Mouse (Mus musculus): ENCODE data around the gene Shc3. TPM values are rescaled to one million over a fixed set of nuclear protein-coding genes. Genes with fewer than 3 reads are reported as not detected.

The Shc3 gene
- polyA plus RNA-seq, 1 experiment from 2014 or later = 3.1 TPM

DNA sequence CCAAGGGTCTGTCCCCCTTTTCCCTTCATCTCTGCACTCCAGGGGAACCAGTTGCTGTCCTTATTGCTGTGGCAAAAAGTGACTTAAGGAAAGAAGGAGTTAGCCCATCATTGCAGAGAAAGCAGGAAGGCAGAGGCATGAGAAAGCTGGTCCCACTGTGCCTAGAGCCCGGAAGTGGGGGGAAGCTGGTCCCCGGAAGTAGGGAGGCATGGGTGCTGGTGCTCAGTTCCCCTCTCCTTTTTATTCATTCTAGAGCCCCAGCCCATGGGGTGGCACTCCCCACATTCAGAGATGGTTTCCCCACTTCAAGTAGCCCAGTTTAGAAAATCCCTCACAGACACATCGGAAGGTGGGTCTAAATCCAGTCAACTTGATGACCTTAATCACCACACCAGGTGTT lies 169.7 kb downstream of the Shc3 start:
- H3K4me3 ChIP-seq = no peak overlapping the region
- no peak overlapping the region for H3K9ac ChIP-seq
- H3K4me1 ChIP-seq = peaks cover 14% of the 10 kb centered on the region
- no peaks in the 10 kb centered on the region for H3K27me3 ChIP-seq
- 96% methylated on average over 3 of the region's 3 CpGs for WGBS
- no peak overlapping the region for H3K4me2 ChIP-seq
- ATAC-seq (ENCODE audit: insufficient number of reproducible peaks, insufficient read depth, low FRiP score, low TSS enrichment, low read depth) = no peak
- no peak overlapping the region for H3K27ac ChIP-seq
- no peaks in the 10 kb centered on the region for H3K36me3 ChIP-seq
- 0 out of 2 replicates have a peak, but pooled peaks cover 4% of the 10 kb centered on the region for H3K9me3 ChIP-seq

DNA sequence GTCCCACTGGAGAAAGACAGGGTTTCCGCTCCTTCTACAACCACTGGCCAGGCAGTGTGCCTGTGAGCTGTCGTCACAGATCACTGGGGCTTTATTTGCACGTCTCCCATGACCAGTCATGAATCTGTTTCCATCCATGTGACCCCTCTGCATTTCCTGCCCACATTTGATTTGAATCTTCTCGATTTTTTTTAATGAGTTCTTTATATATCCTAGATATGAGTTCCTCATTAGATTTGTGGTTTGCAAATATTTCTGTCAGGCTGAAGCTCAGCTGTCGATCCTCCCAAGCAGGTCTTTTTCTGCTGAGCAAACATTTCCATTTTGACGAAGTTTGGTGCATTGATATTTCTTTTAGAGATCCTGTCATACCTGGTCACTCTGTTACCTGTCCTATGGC lies 171.4 kb downstream of the Shc3 start:
- 70% methylated on average over 6 of the region's 6 CpGs for WGBS
- H3K27me3 ChIP-seq = no peaks in the 10 kb centered on the region

DNA sequence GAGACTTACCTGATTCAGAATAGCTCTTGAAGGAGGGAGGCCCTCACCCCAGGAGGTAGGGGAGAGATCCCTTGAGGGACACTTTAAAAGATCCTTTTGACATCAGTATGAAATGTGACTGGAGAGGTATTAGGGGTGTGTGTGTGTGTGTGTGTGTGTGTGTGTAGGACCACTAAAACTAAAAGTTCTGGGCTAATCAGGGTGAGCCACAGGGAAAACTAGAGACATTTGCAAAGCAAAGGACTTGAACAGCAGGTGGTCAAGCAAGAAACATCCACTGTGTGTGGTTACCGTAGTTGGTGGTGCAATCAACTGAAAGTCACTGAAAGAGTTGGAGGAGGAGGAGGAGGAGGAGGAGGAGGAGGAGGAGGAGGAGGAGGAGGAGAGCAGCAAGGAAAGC lies 177.0 kb downstream of the Shc3 start:
- no peak overlapping the region for H3K4me2 ChIP-seq

More for the DNA sequence above, 171.4 kb downstream of the Shc3 start:
- no peak overlapping the region for H3K27ac ChIP-seq
- H3K4me1 ChIP-seq = peaks cover 14% of the 10 kb centered on the region
- no peak for ATAC-seq (ENCODE audit: insufficient number of reproducible peaks, insufficient read depth, low FRiP score, low TSS enrichment, low read depth)
- H3K9ac ChIP-seq = no peak overlapping the region
- H3K4me2 ChIP-seq = no peak overlapping the region
- 0 out of 2 replicates have a peak, but pooled peaks cover 4% of the 10 kb centered on the region for H3K9me3 ChIP-seq
- H3K36me3 ChIP-seq = no peaks in the 10 kb centered on the region
- no peak overlapping the region for H3K4me3 ChIP-seq

DNA sequence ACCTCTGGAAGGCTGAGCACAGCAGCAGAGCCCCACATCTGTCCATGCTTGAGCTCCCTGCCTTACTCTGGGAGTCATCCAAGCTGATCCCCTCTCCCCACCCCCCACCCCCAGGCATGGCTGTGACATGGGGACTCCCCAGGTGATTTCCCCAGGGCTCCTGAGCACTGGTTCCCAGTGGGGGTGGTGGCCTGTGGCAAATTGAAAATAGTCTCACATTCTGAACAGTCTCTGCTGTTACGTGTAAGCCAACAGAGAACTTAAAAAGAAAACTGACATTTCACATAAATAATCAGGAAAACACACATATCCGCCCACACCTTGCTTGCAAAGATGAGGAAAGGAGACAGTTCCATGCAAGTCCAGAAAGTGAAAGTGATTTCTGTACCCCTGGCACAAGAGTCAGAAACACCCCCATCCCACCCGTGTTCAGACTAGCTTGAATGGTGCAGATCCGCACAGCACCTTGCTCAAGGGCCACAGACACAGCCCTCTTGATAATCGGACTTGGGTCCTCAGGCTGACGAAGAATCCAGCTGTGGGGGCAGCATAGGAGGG lies 177.8 kb downstream of the Shc3 start:
- Histone ChIP-seq H3K9me3 (0 out of 2 replicates have a peak, but pooled peaks cover 4% of the 10 kb centered on the region), H3K9ac (no peak overlapping the region), H3K4me2 (no peak overlapping the region), H3K4me1 (peaks cover 40% of the 10 kb centered on the region), H3K4me3 (no peak overlapping the region), H3K36me3 (no peaks in the 10 kb centered on the region), H3K27me3 (no peaks in the 10 kb centered on the region), H3K27ac (peak overlapping the region; percentile 66; the same call in 1 of the 2 replicates)
- 83% methylated on average over 6 of the region's 6 CpGs for whole genome bisulfite sequencing
- no peak for ATAC-seq (ENCODE audit: insufficient number of reproducible peaks, insufficient read depth, low FRiP score, low TSS enrichment, low read depth)

More for the DNA sequence above, 177.0 kb downstream of the Shc3 start:
- Histone ChIP-seq H3K4me3 (no peak overlapping the region), H3K27ac (no peak overlapping the region), H3K4me1 (peaks cover 40% of the 10 kb centered on the region), H3K9ac (no peak overlapping the region), H3K9me3 (0 out of 2 replicates have a peak, but pooled peaks cover 4% of the 10 kb centered on the region), H3K27me3 (no peaks in the 10 kb centered on the region), H3K36me3 (no peaks in the 10 kb centered on the region)
- WGBS = 100% methylated on average over 1 of the region's 1 CpGs
- ATAC-seq (ENCODE audit: insufficient number of reproducible peaks, insufficient read depth, low FRiP score, low TSS enrichment, low read depth) = no peak

DNA sequence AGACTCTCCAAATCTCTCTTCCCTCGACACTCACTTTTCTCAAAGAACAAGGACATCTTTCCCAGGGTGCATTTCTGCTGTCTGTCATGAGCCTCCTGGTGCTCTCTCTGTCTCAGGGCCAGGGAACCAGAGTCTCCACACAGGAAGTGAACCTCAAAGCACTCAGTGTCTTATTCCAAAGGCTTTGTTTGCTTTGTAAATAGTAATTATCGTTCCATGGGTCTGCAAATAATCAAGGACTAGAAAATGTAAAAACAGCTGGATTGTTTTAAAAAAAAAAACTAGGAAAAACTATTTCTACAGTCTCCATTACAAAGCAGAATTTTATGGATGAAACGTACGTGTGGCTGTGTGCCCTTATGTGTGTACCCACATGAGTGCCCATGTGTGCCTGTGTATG lies 178.8 kb downstream of the Shc3 start:
- no peak for ATAC-seq (ENCODE audit: insufficient number of reproducible peaks, insufficient read depth, low FRiP score, low TSS enrichment, low read depth)
- H3K4me3 ChIP-seq = no peak overlapping the region
- peak overlapping the region; percentile 85 for H3K27ac ChIP-seq
- peaks cover 40% of the 10 kb centered on the region for H3K4me1 ChIP-seq
- H3K4me2 ChIP-seq = no peak overlapping the region
- H3K9ac ChIP-seq = no peak overlapping the region
- WGBS = 22% methylated on average over 4 of the region's 4 CpGs
- 0 out of 2 replicates have a peak, but pooled peaks cover 4% of the 10 kb centered on the region for H3K9me3 ChIP-seq
- H3K27me3 ChIP-seq = no peaks in the 10 kb centered on the region
- no peaks in the 10 kb centered on the region for H3K36me3 ChIP-seq

DNA sequence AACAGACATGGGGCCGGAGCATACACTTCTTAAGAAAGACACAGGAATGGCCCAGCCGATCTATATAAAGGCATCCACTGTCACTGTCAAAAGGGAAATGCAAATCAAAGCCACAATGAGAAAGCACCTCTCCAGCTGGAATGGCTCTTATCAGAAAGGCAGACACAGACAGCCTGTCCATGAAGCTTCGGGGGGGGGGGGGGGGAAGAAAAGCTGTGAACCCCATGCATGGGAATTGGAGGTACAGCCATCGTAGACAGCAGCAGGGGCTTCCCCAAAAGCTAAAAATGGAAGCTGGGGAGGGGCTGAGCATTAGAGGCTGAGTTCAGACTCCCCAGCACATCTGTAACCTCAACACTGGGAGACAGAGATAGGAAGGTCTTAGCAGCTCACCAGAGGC lies 181.3 kb downstream of the Shc3 start:
- no peaks in the 10 kb centered on the region for H3K27me3 ChIP-seq
- H3K4me1 ChIP-seq = peaks cover 40% of the 10 kb centered on the region
- no peak overlapping the region for H3K4me2 ChIP-seq
- no peak overlapping the region for H3K27ac ChIP-seq
- H3K9ac ChIP-seq = 0 out of 2 replicates have a peak overlapping the region, but pooled peaks have one; percentile 16
- H3K9me3 ChIP-seq = peaks cover 2% of the 10 kb centered on the region; the same call in 1 of the 2 replicates
- no peak for ATAC-seq (ENCODE audit: insufficient number of reproducible peaks, insufficient read depth, low FRiP score, low TSS enrichment, low read depth)
- no peaks in the 10 kb centered on the region for H3K36me3 ChIP-seq
- WGBS = 50% methylated on average over 4 of the region's 4 CpGs
- no peak overlapping the region for H3K4me3 ChIP-seq

DNA sequence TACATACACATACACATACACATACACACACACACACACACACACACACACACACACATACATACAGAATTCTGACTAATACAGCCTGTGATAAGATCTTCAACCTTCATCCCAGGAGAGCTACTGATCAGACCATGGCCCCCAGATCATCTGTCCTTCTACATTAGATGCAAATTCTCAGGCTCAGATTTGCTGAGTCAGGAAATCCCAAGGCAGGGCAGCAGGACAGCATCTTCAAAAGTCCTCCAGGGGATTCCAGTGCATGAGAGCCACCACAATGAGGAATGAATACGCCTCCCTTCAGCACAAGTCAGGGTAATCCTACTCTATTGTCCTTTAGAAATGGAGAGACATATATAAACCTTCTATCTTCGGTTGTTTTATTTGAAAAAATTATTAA lies 184.3 kb downstream of the Shc3 start:
- Histone ChIP-seq H3K9ac (no peak overlapping the region), H3K27ac (no peak overlapping the region), H3K36me3 (no peaks in the 10 kb centered on the region), H3K4me3 (no peak overlapping the region), H3K4me2 (no peak overlapping the region), H3K4me1 (peaks cover 24% of the 10 kb centered on the region), H3K9me3 (peaks cover 4% of the 10 kb centered on the region; the same call in 1 of the 2 replicates), H3K27me3 (no peaks in the 10 kb centered on the region)
- WGBS = 73% methylated on average over 2 of the region's 2 CpGs
- no peak for ATAC-seq (ENCODE audit: insufficient number of reproducible peaks, insufficient read depth, low FRiP score, low TSS enrichment, low read depth)

DNA sequence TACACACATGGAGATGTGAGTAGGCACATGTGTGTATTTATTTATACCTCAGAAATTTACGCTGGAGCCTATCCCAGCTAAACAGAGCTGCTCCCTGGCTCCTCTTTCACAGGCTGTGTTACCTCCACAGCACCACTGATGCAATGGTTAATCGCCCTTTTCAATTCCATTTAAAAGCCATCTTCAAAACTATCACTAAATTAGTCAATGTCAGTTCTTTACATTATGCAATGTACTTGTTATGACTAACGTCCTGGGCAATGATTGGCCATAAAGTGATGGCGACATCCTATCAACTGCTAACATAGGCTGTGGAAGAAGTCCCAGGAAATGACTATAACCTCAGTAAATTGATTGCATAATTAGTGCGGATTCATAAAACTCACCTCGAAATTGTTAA lies 187.7 kb downstream of the Shc3 start:
- Histone ChIP-seq H3K27ac (no peak overlapping the region), H3K4me2 (no peak overlapping the region), H3K4me1 (peaks cover 21% of the 10 kb centered on the region), H3K27me3 (no peaks in the 10 kb centered on the region), H3K36me3 (no peaks in the 10 kb centered on the region), H3K9me3 (peaks cover 7% of the 10 kb centered on the region; the same call in 1 of the 2 replicates), H3K9ac (no peak overlapping the region), H3K4me3 (no peak overlapping the region)
- no peak for ATAC-seq (ENCODE audit: insufficient number of reproducible peaks, insufficient read depth, low FRiP score, low TSS enrichment, low read depth)
- 87% methylated on average over 6 of the region's 6 CpGs for WGBS

Other genes starting within 250 kb of the Shc3 start
- gene S1pr3, start 160.8 kb downstream of the Shc3 start, polyA plus RNA-seq (2015; fragmentation: Nextera tagmentation; extraction: Ambion mirVana) = 147 and 152 TPM in 2 replicates
- 328 and 339 TPM in 2 replicates for gene Cks2, start 75.8 kb upstream of the Shc3 start, polyA plus RNA-seq (2015; fragmentation: Nextera tagmentation; extraction: Ambion mirVana)
- gene Secisbp2, start 82.3 kb upstream of the Shc3 start, polyA plus RNA-seq (2015; fragmentation: Nextera tagmentation; extraction: Ambion mirVana) = 36.1 and 38.3 TPM in 2 replicates
- 7.3 and 9.3 TPM in 2 replicates for gene Sema4d, start 224.3 kb upstream of the Shc3 start, polyA plus RNA-seq (2015; fragmentation: Nextera tagmentation; extraction: Ambion mirVana)